Mouse (Mus musculus) liver, embryonic 16.5 days (tissue): ENCODE measurements around the gene Prdm5. TPM values are rescaled to one million over a fixed set of nuclear protein-coding genes. Genes with fewer than 3 reads are reported as not detected.

Source experiments
- ATAC-seq: fragments of 200-750 bp; cut with Nextera tagmentation; 2 replicates; pipeline ENCODE4 v1.8.0; 2017; ENCODE audit warnings: low read depth, mild to moderate bottlenecking, moderate number of reproducible peaks, moderate library complexity
- H3K27ac ChIP-seq: fragments of 300-500 bp; sonication (generic); 2 replicates; pipeline ENCODE4 v1.5.1; 2014; ENCODE audit warnings: mild to moderate bottlenecking, low read length
- H3K27me3 ChIP-seq: fragments of 300-500 bp; sonication (generic); 2 replicates; pipeline ENCODE4 v1.6.1; 2014; ENCODE audit warnings: low read depth, low read length, mixed read lengths; ENCODE audit not compliant: control insufficient read depth, insufficient read depth
- H3K36me3 ChIP-seq: fragments of 300-500 bp; sonication (generic); 2 replicates; pipeline ENCODE4 v1.6.1; 2014; ENCODE audit warnings: mild to moderate bottlenecking; ENCODE audit not compliant: control insufficient read depth, insufficient read depth
- H3K4me1 ChIP-seq: fragments of 300-500 bp; sonication (generic); 2 replicates; pipeline ENCODE4 v1.6.1; 2014; ENCODE audit warnings: low read depth, low read length, mixed read lengths; ENCODE audit not compliant: control insufficient read depth
- H3K4me2 ChIP-seq: fragments of 300-500 bp; sonication (generic); 2 replicates; pipeline ENCODE4 v1.6.1; 2014; ENCODE audit warnings: low read depth, low read length, mixed read lengths
- H3K4me3 ChIP-seq: fragments of 300-500 bp; sonication (generic); 2 replicates; pipeline ENCODE4 v1.5.1; 2014; ENCODE audit warnings: low read depth, mild to moderate bottlenecking, low read length
- H3K9ac ChIP-seq: fragments of 300-500 bp; sonication (generic); 2 replicates; pipeline ENCODE4 v1.6.1; 2014; ENCODE audit warnings: low read depth, low read length
- H3K9me3 ChIP-seq: fragments of 300-500 bp; sonication (generic); replicated peaks from 2 replicates; pipeline ENCODE4 v1.6.1; 2016; ENCODE audit warnings: low read length; ENCODE audit not compliant: control insufficient read depth
- WGBS: fragments of 180-500 bp; shearing (Covaris S2); extraction: QIAGEN DNeasy Blood & Tissue Kit; methylation state at CpG from one replicate; pipeline ENCODE4 v1.1.7; 2014; ENCODE audit not compliant: insufficient replicate concordance; 5-methylcytosine and 5-hydroxymethylcytosine counted together
- polyA plus RNA-seq: library from polyadenylated mRNA; unstranded; fragments of >200 nt; fragmentation: Nextera tagmentation; extraction: Ambion mirVana; gene quantifications from 2 replicates; pipeline ENCODE4 v1.2.1, GENCODE M21; 2015

The Prdm5 gene
- polyA plus RNA-seq, 1 experiment from 2014 or later, result 1.5 TPM

GRCm38 (mm10) chr6:65798390-65798789, 19.6 kb downstream of the Prdm5 start:
- Histone ChIP-seq H3K9me3 (no peaks in the 10 kb centered on the region), H3K4me2 (no peak overlapping the region), H3K4me3 (no peak overlapping the region), H3K27me3 (no peaks in the 10 kb centered on the region), H3K4me1 (no peaks in the 10 kb centered on the region), H3K27ac (no peak overlapping the region), H3K36me3 (no peaks in the 10 kb centered on the region), H3K9ac (no peak overlapping the region)
- no peak for ATAC-seq
- WGBS, result 58% methylated on average over 3 of the region's 3 CpGs

- no peaks in the 10 kb centered on the region for H3K4me1 ChIP-seq
- H3K4me2 ChIP-seq, result no peak overlapping the region
- no peak overlapping the region for H3K27ac ChIP-seq
- ATAC-seq, result no peak
- no peaks in the 10 kb centered on the region for H3K36me3 ChIP-seq
- WGBS, result 53% methylated on average over 3 of the region's 3 CpGs
- H3K4me3 ChIP-seq, result no peak overlapping the region
- H3K27me3 ChIP-seq, result no peaks in the 10 kb centered on the region
- H3K9ac ChIP-seq, result no peak overlapping the region
- no peaks in the 10 kb centered on the region for H3K9me3 ChIP-seq
These were observed 32.9 kb downstream of the Prdm5 start for GRCm38 (mm10) chr6:65811685-65812084.

GRCm38 (mm10) chr6:65818039-65818747, 39.4 kb downstream of the Prdm5 start:
- WGBS, result 33% methylated on average over 4 of the region's 4 CpGs
- H3K27ac ChIP-seq, result no peak overlapping the region
- no peaks in the 10 kb centered on the region for H3K4me1 ChIP-seq
- no peaks in the 10 kb centered on the region for H3K27me3 ChIP-seq
- H3K9ac ChIP-seq, result no peak overlapping the region
- H3K9me3 ChIP-seq, result no peaks in the 10 kb centered on the region
- H3K36me3 ChIP-seq, result no peaks in the 10 kb centered on the region
- ATAC-seq, result no peak
- no peak overlapping the region for H3K4me3 ChIP-seq
- H3K4me2 ChIP-seq, result no peak overlapping the region

- no peak for ATAC-seq
- no peak overlapping the region for H3K4me3 ChIP-seq
- H3K27ac ChIP-seq, result no peak overlapping the region
- no peaks in the 10 kb centered on the region for H3K4me1 ChIP-seq
- H3K27me3 ChIP-seq, result no peaks in the 10 kb centered on the region
- no peaks in the 10 kb centered on the region for H3K9me3 ChIP-seq
- no peaks in the 10 kb centered on the region for H3K36me3 ChIP-seq
- H3K9ac ChIP-seq, result no peak overlapping the region
- 49% methylated on average over 1 of the region's 1 CpGs for WGBS
- H3K4me2 ChIP-seq, result no peak overlapping the region
These were observed 49.9 kb downstream of the Prdm5 start for GRCm38 (mm10) chr6:65828656-65829055.

- no peaks in the 10 kb centered on the region for H3K9me3 ChIP-seq
- no peak overlapping the region for H3K27ac ChIP-seq
- no peak overlapping the region for H3K4me2 ChIP-seq
- H3K9ac ChIP-seq, result no peak overlapping the region
- H3K36me3 ChIP-seq, result no peaks in the 10 kb centered on the region
- no peaks in the 10 kb centered on the region for H3K4me1 ChIP-seq
- WGBS, result 69% methylated on average over 5 of the region's 5 CpGs
- H3K27me3 ChIP-seq, result no peaks in the 10 kb centered on the region
- no peak for ATAC-seq
- no peak overlapping the region for H3K4me3 ChIP-seq
These were observed 52.7 kb downstream of the Prdm5 start for GRCm38 (mm10) chr6:65831443-65831842.

- Histone ChIP-seq H3K27ac (no peak overlapping the region), H3K9ac (no peak overlapping the region), H3K36me3 (no peaks in the 10 kb centered on the region), H3K9me3 (no peaks in the 10 kb centered on the region), H3K27me3 (no peaks in the 10 kb centered on the region), H3K4me2 (no peak overlapping the region), H3K4me1 (no peaks in the 10 kb centered on the region), H3K4me3 (no peak overlapping the region)
- 63% methylated on average over 4 of the region's 4 CpGs for WGBS
- ATAC-seq, result no peak
These were observed 55.2 kb downstream of the Prdm5 start for GRCm38 (mm10) chr6:65834013-65834412.

- Histone ChIP-seq H3K4me3 (no peak overlapping the region), H3K27me3 (no peaks in the 10 kb centered on the region), H3K4me2 (no peak overlapping the region), H3K9ac (no peak overlapping the region), H3K36me3 (no peaks in the 10 kb centered on the region), H3K4me1 (no peaks in the 10 kb centered on the region), H3K9me3 (no peaks in the 10 kb centered on the region), H3K27ac (no peak overlapping the region)
- WGBS, result 40% methylated on average over 4 of the region's 4 CpGs
- no peak for ATAC-seq
These were observed 63.8 kb downstream of the Prdm5 start for GRCm38 (mm10) chr6:65842579-65842978.

GRCm38 (mm10) chr6:65849127-65849526, 70.3 kb downstream of the Prdm5 start:
- H3K9ac ChIP-seq, result no peak overlapping the region
- no peaks in the 10 kb centered on the region for H3K36me3 ChIP-seq
- no peaks in the 10 kb centered on the region for H3K9me3 ChIP-seq
- H3K4me1 ChIP-seq, result no peaks in the 10 kb centered on the region
- H3K4me2 ChIP-seq, result no peak overlapping the region
- H3K27ac ChIP-seq, result no peak overlapping the region
- WGBS, result 60% methylated on average over 4 of the region's 4 CpGs
- H3K4me3 ChIP-seq, result no peak overlapping the region
- H3K27me3 ChIP-seq, result no peaks in the 10 kb centered on the region
- ATAC-seq, result no peak

- H3K4me2 ChIP-seq, result no peak overlapping the region
- WGBS, result 70% methylated on average over 3 of the region's 3 CpGs
- no peak for ATAC-seq
- H3K36me3 ChIP-seq, result no peaks in the 10 kb centered on the region
- no peak overlapping the region for H3K4me3 ChIP-seq
- H3K9ac ChIP-seq, result no peak overlapping the region
- no peaks in the 10 kb centered on the region for H3K9me3 ChIP-seq
- H3K27me3 ChIP-seq, result no peaks in the 10 kb centered on the region
- H3K4me1 ChIP-seq, result no peaks in the 10 kb centered on the region
- no peak overlapping the region for H3K27ac ChIP-seq
These were observed 70.9 kb downstream of the Prdm5 start for GRCm38 (mm10) chr6:65849687-65850086.
